Mouse (Mus musculus) small intestine, adult 2 months (tissue): Measurements from ENCODE around the gene Calr4. TPM values are rescaled to one million over a fixed set of nuclear protein-coding genes. Genes with fewer than 3 reads are reported as not detected.

Experiments used
- H3K27ac ChIP-seq: fragments of 200-500 bp; 2 replicates; pipeline ENCODE4 v1.5.1; 2012; ENCODE audit warnings: low read depth, low read length, control low read depth, inconsistent platforms; ENCODE audit not compliant: insufficient read depth
- H3K27me3 ChIP-seq: fragments of 200-500 bp; 2 replicates; pipeline ENCODE4 v1.6.1; 2012; ENCODE audit warnings: mild to moderate bottlenecking, moderate library complexity, low read length, inconsistent platforms; ENCODE audit not compliant: control insufficient read depth, insufficient read depth
- H3K36me3 ChIP-seq: fragments of 200-500 bp; 2 replicates; pipeline ENCODE4 v1.6.1; 2012; ENCODE audit warnings: mild to moderate bottlenecking, low read length, control low read depth, inconsistent platforms; ENCODE audit not compliant: control insufficient read depth, insufficient read depth
- H3K4me1 ChIP-seq: fragments of 200-500 bp; 2 replicates; pipeline ENCODE4 v1.6.1; 2012; ENCODE audit warnings: low read length, inconsistent platforms, mixed read lengths; ENCODE audit not compliant: control insufficient read depth, insufficient read depth, insufficient read length
- H3K4me3 ChIP-seq: fragments of 200-500 bp; 2 replicates; pipeline ENCODE4 v1.5.1; 2012; ENCODE audit warnings: low read depth, mild to moderate bottlenecking, control low read depth, inconsistent platforms, low read length, moderate library complexity
- CTCF ChIP-seq: fragments of 200-500 bp; IDR thresholded peaks from 2 replicates; pipeline ENCODE4 v1.5.1; 2012; ENCODE audit warnings: low read depth, mild to moderate bottlenecking, control low read depth, inconsistent platforms, low read length, moderate library complexity, mixed read lengths; ENCODE audit not compliant: insufficient replicate concordance, insufficient read length; ENCODE audit errors: extremely low read depth
- POLR2A ChIP-seq: fragments of 200-500 bp; IDR thresholded peaks from 2 replicates; pipeline ENCODE4 v1.6.1; 2012; ENCODE audit warnings: low read depth, mild to moderate bottlenecking, control low read depth, inconsistent platforms, low read length, moderate library complexity
- WGBS: fragments of 180-500 bp; shearing (Covaris S2); methylation state at CpG from one replicate; pipeline ENCODE4 v1.1.7; 2018; 5-methylcytosine and 5-hydroxymethylcytosine counted together
- polyA plus RNA-seq: library from polyadenylated mRNA; depleted of rRNA; stranded (reverse); fragments of >200 nt; gene quantifications from 2 replicates; pipeline ENCODE4 v1.2.3, GENCODE M21; 2012

Gene Calr4
- polyA plus RNA-seq, 1 experiment, result not detected

GRCm38 (mm10) chr4:109220441-109220940 is 13.8 kb upstream of the Calr4 start:
- 83% methylated on average over 14 of the region's 14 CpGs for WGBS
- TF ChIP-seq CTCF, result no peak
- no peak for TF ChIP-seq POLR2A

GRCm38 (mm10) chr4:109222001-109222400 is 12.3 kb upstream of the Calr4 start:
- Histone ChIP-seq H3K27ac (peak overlapping the region; percentile 18; the same call in 1 of the 2 replicates), H3K36me3 (no peaks in the 10 kb centered on the region), H3K27me3 (no peaks in the 10 kb centered on the region), H3K4me3 (no peak overlapping the region), H3K4me1 (peaks cover 22% of the 10 kb centered on the region)
- 21% methylated on average over 3 of the region's 3 CpGs for WGBS
- TF ChIP-seq CTCF, result no peak
- TF ChIP-seq POLR2A, result no peak

More at GRCm38 (mm10) chr4:109220441-109220940, 13.8 kb upstream of the Calr4 start:
- Histone ChIP-seq H3K27ac (no peak overlapping the region), H3K4me1 (peaks cover 18% of the 10 kb centered on the region), H3K27me3 (no peaks in the 10 kb centered on the region), H3K4me3 (no peak overlapping the region), H3K36me3 (no peaks in the 10 kb centered on the region)

GRCm38 (mm10) chr4:109224762-109225552 is 9.3 kb upstream of the Calr4 start:
- H3K27me3 ChIP-seq, result no peaks in the 10 kb centered on the region
- 35% methylated on average over 13 of the region's 13 CpGs for WGBS
- TF ChIP-seq POLR2A, result no peak
- no peak for TF ChIP-seq CTCF
- no peak overlapping the region for H3K4me3 ChIP-seq
- H3K4me1 ChIP-seq, result peaks cover 21% of the 10 kb centered on the region
- no peaks in the 10 kb centered on the region for H3K36me3 ChIP-seq
- peak overlapping the region; percentile 84 for H3K27ac ChIP-seq

- Histone ChIP-seq H3K4me3 (no peak overlapping the region), H3K4me1 (peaks cover 21% of the 10 kb centered on the region), H3K27ac (peak overlapping the region; percentile 84), H3K27me3 (no peaks in the 10 kb centered on the region), H3K36me3 (no peaks in the 10 kb centered on the region)
- 29% methylated on average over 6 of the region's 6 CpGs for WGBS
- TF ChIP-seq POLR2A (no peak), CTCF (no peak)
Measured at GRCm38 (mm10) chr4:109225606-109226005, 8.7 kb upstream of the Calr4 start.

GRCm38 (mm10) chr4:109226071-109226470 is 8.2 kb upstream of the Calr4 start:
- Histone ChIP-seq H3K4me1 (peaks cover 21% of the 10 kb centered on the region), H3K27ac (peak overlapping the region; percentile 74), H3K4me3 (no peak overlapping the region), H3K36me3 (no peaks in the 10 kb centered on the region), H3K27me3 (no peaks in the 10 kb centered on the region)
- no peak for TF ChIP-seq POLR2A
- no peak for TF ChIP-seq CTCF
- WGBS, result 10% methylated on average over 5 of the region's 5 CpGs

GRCm38 (mm10) chr4:109229766-109230279 is 4.5 kb upstream of the Calr4 start:
- H3K4me3 ChIP-seq, result no peak overlapping the region
- peaks cover 14% of the 10 kb centered on the region for H3K4me1 ChIP-seq
- H3K27me3 ChIP-seq, result no peaks in the 10 kb centered on the region
- WGBS, result 38% methylated on average over 7 of the region's 7 CpGs
- no peak overlapping the region for H3K27ac ChIP-seq
- H3K36me3 ChIP-seq, result no peaks in the 10 kb centered on the region
- TF ChIP-seq CTCF, result no peak
- TF ChIP-seq POLR2A, result no peak

- no peaks in the 10 kb centered on the region for H3K36me3 ChIP-seq
- H3K4me1 ChIP-seq, result no peaks in the 10 kb centered on the region
- no peak overlapping the region for H3K4me3 ChIP-seq
- TF ChIP-seq CTCF, result no peak
- TF ChIP-seq POLR2A, result no peak
- WGBS, result 57% methylated on average over 9 of the region's 9 CpGs
- H3K27me3 ChIP-seq, result no peaks in the 10 kb centered on the region
- no peak overlapping the region for H3K27ac ChIP-seq
Measured at GRCm38 (mm10) chr4:109234806-109235350, 593 bp downstream of the Calr4 start.
